Mouse (Mus musculus) limb, embryonic 15.5 days (tissue): Measurements from ENCODE around the gene Sik1. TPM values are rescaled to one million over a fixed set of nuclear protein-coding genes. Genes with fewer than 3 reads are reported as not detected.

ENCODE experiments used
- ATAC-seq: fragments of 200-750 bp; cut with Nextera tagmentation; 2 replicates; pipeline ENCODE4 v1.8.0; 2017; ENCODE audit warnings: low read depth, moderate TSS enrichment; ENCODE audit not compliant: insufficient number of reproducible peaks, low FRiP score, low TSS enrichment
- H3K27ac ChIP-seq: fragments of 300-500 bp; sonication (generic); 2 replicates; pipeline ENCODE4 v1.5.1; 2015; ENCODE audit warnings: moderate library complexity, mild to moderate bottlenecking, inconsistent platforms
- H3K27me3 ChIP-seq: fragments of 300-500 bp; sonication (generic); 2 replicates; pipeline ENCODE4 v1.6.1; 2015; ENCODE audit warnings: inconsistent platforms
- H3K36me3 ChIP-seq: fragments of 300-500 bp; sonication (generic); 2 replicates; pipeline ENCODE4 v1.6.1; 2015; ENCODE audit warnings: inconsistent platforms
- H3K4me1 ChIP-seq: fragments of 300-500 bp; sonication (generic); 2 replicates; pipeline ENCODE4 v1.6.1; 2015; ENCODE audit warnings: inconsistent platforms
- H3K4me2 ChIP-seq: fragments of 300-500 bp; sonication (generic); 2 replicates; pipeline ENCODE4 v1.6.1; 2015; ENCODE audit warnings: mild to moderate bottlenecking, inconsistent platforms
- H3K4me3 ChIP-seq: fragments of 300-500 bp; sonication (generic); 2 replicates; pipeline ENCODE4 v1.5.1; 2015; ENCODE audit warnings: mild to moderate bottlenecking, inconsistent platforms
- H3K9ac ChIP-seq: fragments of 300-500 bp; sonication (generic); 2 replicates; pipeline ENCODE4 v1.6.1; 2015; ENCODE audit warnings: inconsistent platforms
- H3K9me3 ChIP-seq: fragments of 300-500 bp; sonication (generic); 2 replicates; pipeline ENCODE4 v1.6.1; 2016; ENCODE audit warnings: inconsistent platforms
- WGBS: fragments of 180-500 bp; shearing (Covaris S2); methylation state at CpG from one replicate; pipeline ENCODE4 v1.1.7; 2015; 5-methylcytosine and 5-hydroxymethylcytosine counted together
- polyA plus RNA-seq: library from polyadenylated mRNA; unstranded; fragments of >200 nt; fragmentation: Nextera tagmentation; extraction: Ambion mirVana; gene quantifications from 2 replicates; pipeline ENCODE4 v1.2.1, GENCODE M21; 2015

Sik1 gene
- polyA plus RNA-seq, 1 experiment from 2014 or later: 30.5 TPM

DNA sequence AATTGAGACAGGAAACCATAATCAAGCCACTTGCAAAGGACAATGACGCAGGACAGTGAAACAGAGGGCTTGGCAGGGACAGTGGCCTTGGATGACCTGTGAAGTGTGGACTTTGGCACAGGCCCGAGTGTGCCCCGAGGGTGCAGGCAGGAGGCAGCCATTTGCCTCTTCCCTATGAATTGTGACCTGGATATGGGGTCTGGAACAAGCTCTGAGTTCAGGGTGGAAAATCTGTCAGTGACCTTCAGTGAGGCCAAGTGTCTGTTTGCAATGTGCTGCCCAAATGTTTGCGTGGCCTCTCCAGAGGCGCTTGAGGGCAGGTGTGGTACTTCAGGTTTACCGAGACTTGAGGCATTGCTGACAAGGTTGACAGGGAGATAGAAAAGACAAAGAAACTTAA is 6.5 kb upstream of the Sik1 start:
- H3K9me3 ChIP-seq: no peaks in the 10 kb centered on the region
- no peak overlapping the region for H3K9ac ChIP-seq
- no peak overlapping the region for H3K4me3 ChIP-seq
- no peak for ATAC-seq
- H3K4me1 ChIP-seq: peaks cover 6% of the 10 kb centered on the region; the same call in 1 of the 2 replicates
- H3K27me3 ChIP-seq: no peaks in the 10 kb centered on the region
- H3K27ac ChIP-seq: no peak overlapping the region
- H3K4me2 ChIP-seq: no peak overlapping the region
- WGBS: 74% methylated on average over 6 of the region's 6 CpGs
- H3K36me3 ChIP-seq: no peaks in the 10 kb centered on the region

DNA sequence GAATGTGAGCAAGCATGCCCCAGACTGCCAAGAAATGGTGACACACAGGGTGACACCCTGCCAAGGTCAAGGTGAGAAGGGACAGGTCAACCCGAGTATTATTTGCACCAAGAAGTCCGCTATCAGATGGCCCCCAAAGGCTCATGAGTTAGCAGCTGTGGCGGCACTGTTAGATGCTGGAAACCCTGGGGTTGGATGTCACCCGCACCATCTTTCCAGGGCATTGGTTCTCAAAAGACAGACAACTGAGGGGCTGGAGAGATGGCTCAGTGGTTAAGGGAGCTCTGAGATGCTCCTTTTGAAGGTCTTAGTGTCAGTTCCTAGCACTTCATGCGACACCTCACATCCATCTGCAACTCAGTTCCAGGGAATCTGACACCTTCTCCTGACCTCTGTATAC is 6.1 kb upstream of the Sik1 start:
- H3K27ac ChIP-seq: no peak overlapping the region
- 86% methylated on average over 5 of the region's 5 CpGs for WGBS
- H3K9me3 ChIP-seq: no peaks in the 10 kb centered on the region
- H3K27me3 ChIP-seq: no peaks in the 10 kb centered on the region
- H3K36me3 ChIP-seq: no peaks in the 10 kb centered on the region
- no peak for ATAC-seq
- H3K4me1 ChIP-seq: peaks cover 11% of the 10 kb centered on the region
- no peak overlapping the region for H3K4me2 ChIP-seq
- no peak overlapping the region for H3K9ac ChIP-seq
- H3K4me3 ChIP-seq: no peak overlapping the region

DNA sequence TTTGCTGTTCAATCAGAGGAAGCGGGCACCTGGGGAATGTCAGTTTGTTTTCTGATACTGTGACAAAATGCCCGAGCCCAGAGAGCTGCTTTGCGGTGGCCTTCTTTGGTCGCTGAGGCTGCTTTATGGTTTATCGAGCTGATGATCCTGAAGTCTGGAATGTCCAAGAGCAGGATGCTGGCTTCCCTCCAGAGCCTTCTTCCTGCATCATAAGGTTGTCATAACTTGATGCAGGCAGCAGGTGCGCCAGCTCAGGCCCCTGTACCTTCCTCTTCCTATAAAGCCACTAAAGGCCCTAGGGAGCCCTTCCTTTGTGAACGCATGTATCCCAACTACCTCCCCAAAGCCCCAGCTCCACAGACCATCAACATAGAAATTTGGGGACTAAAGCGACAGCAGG is 5.3 kb upstream of the Sik1 start:
- H3K9me3 ChIP-seq: no peaks in the 10 kb centered on the region
- H3K4me1 ChIP-seq: peaks cover 17% of the 10 kb centered on the region
- no peak overlapping the region for H3K9ac ChIP-seq
- no peak overlapping the region for H3K4me3 ChIP-seq
- H3K27ac ChIP-seq: no peak overlapping the region
- no peaks in the 10 kb centered on the region for H3K27me3 ChIP-seq
- WGBS: 89% methylated on average over 8 of the region's 8 CpGs
- no peak for ATAC-seq
- H3K36me3 ChIP-seq: no peaks in the 10 kb centered on the region
- no peak overlapping the region for H3K4me2 ChIP-seq

DNA sequence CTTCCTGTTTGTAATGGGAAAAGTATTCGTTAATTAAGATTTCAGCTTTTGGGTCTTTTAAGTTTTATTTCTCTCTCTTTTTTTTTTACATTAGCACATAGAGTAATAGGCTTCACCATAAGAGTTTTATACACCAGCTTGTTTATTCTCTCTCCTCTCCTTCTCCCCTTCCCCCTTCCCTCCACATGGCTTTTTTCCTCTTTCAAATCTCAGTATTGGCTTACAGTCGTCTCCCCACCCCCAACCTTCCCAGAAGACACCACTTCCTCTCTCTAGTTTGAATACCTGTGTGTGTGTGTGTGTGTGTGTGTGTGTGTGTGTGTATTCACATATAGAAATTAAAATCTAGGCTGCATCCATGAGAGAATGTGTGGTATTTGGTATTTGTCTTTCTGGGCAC is 3.8 kb upstream of the Sik1 start:
- H3K4me1 ChIP-seq: peaks cover 19% of the 10 kb centered on the region
- WGBS: 46% methylated on average over 2 of the region's 2 CpGs
- no peak overlapping the region for H3K4me2 ChIP-seq
- H3K9ac ChIP-seq: no peak overlapping the region
- no peaks in the 10 kb centered on the region for H3K27me3 ChIP-seq
- no peaks in the 10 kb centered on the region for H3K36me3 ChIP-seq
- H3K9me3 ChIP-seq: no peaks in the 10 kb centered on the region
- H3K4me3 ChIP-seq: no peak overlapping the region
- no peak for ATAC-seq
- no peak overlapping the region for H3K27ac ChIP-seq

DNA sequence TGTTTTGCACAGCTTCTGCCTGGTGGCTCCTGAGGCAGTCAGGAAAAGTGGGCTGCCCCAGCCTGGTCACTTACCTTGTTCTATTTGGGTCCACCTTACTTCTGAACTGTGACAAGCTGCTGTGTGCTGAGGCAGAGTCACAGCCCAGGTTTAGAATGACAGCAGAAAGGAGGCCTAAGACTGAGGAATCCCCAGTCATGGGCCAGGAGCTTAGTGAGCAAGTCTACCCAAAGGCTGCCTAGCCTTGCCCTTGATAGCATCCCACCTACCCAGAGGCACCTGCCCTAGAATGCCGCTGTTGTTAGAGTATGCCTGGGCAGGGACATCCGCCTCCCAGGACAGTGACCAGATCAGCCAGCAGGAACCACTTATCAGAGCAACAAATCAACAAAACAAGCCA is 3.2 kb upstream of the Sik1 start:
- no peak overlapping the region for H3K4me3 ChIP-seq
- no peaks in the 10 kb centered on the region for H3K36me3 ChIP-seq
- H3K4me1 ChIP-seq: peaks cover 21% of the 10 kb centered on the region
- H3K4me2 ChIP-seq: no peak overlapping the region
- H3K9me3 ChIP-seq: no peaks in the 10 kb centered on the region
- H3K27me3 ChIP-seq: no peaks in the 10 kb centered on the region
- H3K27ac ChIP-seq: no peak overlapping the region
- no peak overlapping the region for H3K9ac ChIP-seq
- no peak for ATAC-seq
- 76% methylated on average over 2 of the region's 2 CpGs for WGBS

DNA sequence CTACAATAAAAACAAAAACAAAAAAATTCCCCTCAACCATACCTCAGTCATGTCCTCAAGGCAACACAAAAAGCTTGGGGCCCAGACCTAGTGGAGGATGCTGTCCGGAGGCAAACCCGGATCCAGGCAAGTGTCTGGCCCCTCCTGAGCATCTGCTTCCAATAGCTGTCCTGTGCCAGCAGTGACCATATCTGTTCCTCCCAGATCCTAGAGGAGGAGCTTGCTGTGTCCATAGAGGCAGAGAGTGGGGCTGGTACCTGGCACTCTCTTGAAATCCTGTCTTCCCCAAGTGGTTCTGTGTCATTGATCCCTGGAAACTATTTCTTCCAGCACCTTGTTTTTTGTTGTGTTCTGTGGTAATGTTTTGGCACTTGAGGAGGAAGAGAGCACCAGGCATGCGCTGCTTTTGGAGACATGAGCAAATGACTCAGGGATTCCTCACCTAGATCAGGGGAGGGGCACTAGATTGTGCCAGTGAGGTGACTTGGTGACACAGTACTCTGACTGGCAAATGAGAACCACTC is 2.4 kb upstream of the Sik1 start:
- no peak for ATAC-seq
- no peaks in the 10 kb centered on the region for H3K9me3 ChIP-seq
- no peaks in the 10 kb centered on the region for H3K36me3 ChIP-seq
- H3K9ac ChIP-seq: no peak overlapping the region
- H3K4me1 ChIP-seq: peaks cover 22% of the 10 kb centered on the region
- no peak overlapping the region for H3K4me2 ChIP-seq
- no peaks in the 10 kb centered on the region for H3K27me3 ChIP-seq
- no peak overlapping the region for H3K27ac ChIP-seq
- WGBS: 77% methylated on average over 3 of the region's 3 CpGs
- no peak overlapping the region for H3K4me3 ChIP-seq

DNA sequence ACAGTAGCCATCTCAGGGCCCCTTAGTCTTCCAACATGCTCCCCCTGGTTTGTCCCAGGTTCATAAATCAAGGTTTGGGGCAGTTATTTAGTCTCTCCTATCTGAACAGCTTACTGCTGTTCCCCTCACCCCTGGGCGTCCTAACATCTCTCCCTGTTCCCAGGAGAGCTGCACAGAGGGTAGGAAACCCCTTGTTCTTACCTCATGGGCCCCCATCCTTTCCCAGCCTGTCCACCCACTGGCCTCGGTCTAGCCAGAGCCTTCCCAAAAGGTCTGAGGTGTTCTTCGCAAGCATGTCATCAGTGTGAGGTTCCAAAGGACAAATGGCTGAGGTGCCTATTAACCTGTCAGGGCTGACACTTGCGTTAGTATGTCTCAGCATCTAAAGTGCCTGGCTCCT is 1.6 kb upstream of the Sik1 start:
- no peak overlapping the region for H3K4me3 ChIP-seq
- H3K4me2 ChIP-seq: no peak overlapping the region
- ATAC-seq: no peak
- 84% methylated on average over 4 of the region's 4 CpGs for WGBS
- peaks cover 26% of the 10 kb centered on the region for H3K4me1 ChIP-seq
- no peaks in the 10 kb centered on the region for H3K9me3 ChIP-seq
- H3K9ac ChIP-seq: no peak overlapping the region
- peak overlapping the region; percentile 89 for H3K27ac ChIP-seq
- H3K36me3 ChIP-seq: no peaks in the 10 kb centered on the region
- H3K27me3 ChIP-seq: no peaks in the 10 kb centered on the region

DNA sequence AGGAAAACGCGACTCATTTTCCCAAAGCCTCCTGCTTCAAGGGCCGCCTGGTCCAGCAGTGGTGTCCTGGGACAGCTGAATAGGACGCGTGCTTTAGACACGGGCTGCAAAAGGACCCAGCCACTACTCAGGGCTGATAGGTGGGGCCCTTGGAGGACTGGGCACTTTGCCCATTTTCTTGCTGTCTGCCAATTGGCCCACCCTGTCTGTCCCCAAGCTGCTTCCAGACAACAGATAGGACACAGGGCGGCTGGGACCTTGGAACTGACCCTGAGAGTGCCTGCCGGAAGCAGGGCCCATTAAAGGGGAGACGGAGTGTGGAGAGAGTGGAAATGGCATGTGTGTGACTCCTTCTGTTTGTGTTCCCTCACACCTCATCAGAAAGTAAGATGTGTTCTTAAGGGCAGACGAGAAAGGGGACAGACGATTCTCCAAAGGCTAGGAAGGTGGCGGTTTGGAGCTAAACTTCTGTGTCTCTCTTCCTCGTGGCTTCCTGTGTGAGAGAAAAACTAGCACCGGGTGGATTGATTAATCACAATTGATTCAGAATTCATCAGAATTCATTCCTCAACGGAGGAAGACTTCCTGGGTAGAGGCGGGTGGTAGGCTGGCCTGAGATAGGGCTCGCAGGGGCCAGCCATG is 1.0 kb upstream of the Sik1 start:
- Histone ChIP-seq H3K27ac (peak overlapping the region; percentile 89), H3K9me3 (no peaks in the 10 kb centered on the region), H3K9ac (peak overlapping the region; percentile 46; the same call in 1 of the 2 replicates), H3K4me1 (peaks cover 26% of the 10 kb centered on the region), H3K27me3 (no peaks in the 10 kb centered on the region), H3K36me3 (no peaks in the 10 kb centered on the region), H3K4me3 (peak overlapping the region; percentile 94), H3K4me2 (peak overlapping the region; percentile 74)
- 25% methylated on average over 17 of the region's 17 CpGs for WGBS
- ATAC-seq: peak; percentile 56

DNA sequence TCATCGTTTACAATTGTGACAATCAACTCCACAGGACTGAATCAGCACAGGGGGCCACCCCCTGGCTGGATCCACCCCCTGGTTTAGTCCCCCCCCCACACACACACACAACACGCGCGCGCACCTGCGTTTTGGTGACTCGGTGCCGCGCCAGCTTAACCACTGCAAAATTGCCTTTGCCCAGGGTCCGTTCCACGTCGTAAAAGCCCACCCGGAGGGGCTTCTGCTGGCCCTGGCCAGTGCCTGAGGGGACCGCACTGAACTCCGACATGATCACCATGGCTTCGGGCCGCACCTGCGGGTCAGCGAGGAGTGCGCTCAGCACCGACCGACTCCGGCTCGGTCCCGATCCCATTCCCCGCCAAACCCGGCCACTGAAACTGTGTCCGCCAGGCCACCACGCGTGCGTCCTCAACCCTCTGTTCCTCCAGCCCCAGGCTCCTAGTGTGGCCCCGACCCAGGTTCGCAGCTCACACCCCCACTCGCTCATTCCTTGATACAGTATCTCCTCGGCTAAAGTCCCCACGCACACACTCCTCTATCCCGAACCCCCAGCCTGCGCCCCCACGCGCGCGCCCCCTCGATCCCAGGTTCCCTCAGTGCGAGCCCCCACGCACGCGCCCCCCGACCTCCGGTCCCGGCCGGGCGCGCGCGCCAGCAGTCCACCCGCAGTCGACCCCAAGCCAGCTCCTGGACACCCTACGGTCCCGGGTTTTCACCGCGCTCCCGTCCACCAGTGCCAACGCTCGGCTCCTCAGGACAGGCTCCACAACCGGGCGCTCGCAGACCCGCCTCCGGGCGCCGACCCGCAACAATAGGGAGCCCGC is 621 bp downstream of the Sik1 start:
- Histone ChIP-seq H3K9ac (peak overlapping the region; percentile 98), H3K4me3 (peak overlapping the region; percentile 94), H3K9me3 (no peaks in the 10 kb centered on the region), H3K4me1 (peaks cover 31% of the 10 kb centered on the region), H3K36me3 (peaks cover 12% of the 10 kb centered on the region), H3K27me3 (no peaks in the 10 kb centered on the region), H3K4me2 (peak overlapping the region; percentile 84), H3K27ac (peak overlapping the region; percentile 85)
- ATAC-seq: peak; percentile 36
- WGBS: 1% methylated on average over 61 of the region's 73 CpGs

DNA sequence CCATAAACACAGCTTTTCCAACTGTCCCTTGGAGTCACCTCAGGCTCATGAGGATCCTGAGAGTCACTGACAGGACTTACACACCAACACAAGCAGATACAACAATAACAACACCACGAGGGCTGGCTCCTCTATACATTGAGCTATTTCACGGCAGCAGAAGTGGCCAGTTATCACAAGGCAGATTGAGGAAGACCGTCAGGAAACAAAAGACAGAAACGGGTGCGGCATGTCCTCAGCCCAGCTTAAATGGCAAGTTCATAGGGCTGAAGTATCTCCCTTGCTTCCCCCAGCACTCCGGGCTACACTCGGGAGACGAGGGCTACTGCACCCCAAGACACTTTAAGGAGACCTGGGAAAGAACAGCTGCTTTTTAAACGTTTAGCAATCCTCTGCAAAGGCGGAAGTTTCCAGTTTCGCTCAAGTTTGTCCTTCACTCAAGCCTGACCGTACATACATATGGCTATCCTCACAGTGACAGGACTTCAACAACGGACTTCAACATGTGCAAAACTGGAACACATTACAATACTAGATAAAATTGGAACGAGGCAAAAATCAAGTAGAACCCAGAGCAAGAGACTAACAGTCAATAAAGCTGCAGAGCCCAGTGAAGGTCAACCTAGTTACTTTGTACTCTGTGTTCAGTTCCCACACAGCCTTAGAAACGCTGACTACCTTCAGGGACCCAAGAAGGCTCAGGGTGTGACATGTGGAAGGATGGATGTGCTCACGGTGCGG is 2.0 kb downstream of the Sik1 start:
- no peak overlapping the region for H3K9ac ChIP-seq
- peak overlapping the region; percentile 84 for H3K4me2 ChIP-seq
- H3K4me3 ChIP-seq: peak overlapping the region; percentile 94
- H3K36me3 ChIP-seq: peaks cover 26% of the 10 kb centered on the region
- H3K27ac ChIP-seq: 0 out of 2 replicates have a peak overlapping the region, but pooled peaks have one; percentile 38
- WGBS: 54% methylated on average over 17 of the region's 17 CpGs
- H3K9me3 ChIP-seq: no peaks in the 10 kb centered on the region
- no peak for ATAC-seq
- peaks cover 31% of the 10 kb centered on the region for H3K4me1 ChIP-seq
- no peaks in the 10 kb centered on the region for H3K27me3 ChIP-seq

DNA sequence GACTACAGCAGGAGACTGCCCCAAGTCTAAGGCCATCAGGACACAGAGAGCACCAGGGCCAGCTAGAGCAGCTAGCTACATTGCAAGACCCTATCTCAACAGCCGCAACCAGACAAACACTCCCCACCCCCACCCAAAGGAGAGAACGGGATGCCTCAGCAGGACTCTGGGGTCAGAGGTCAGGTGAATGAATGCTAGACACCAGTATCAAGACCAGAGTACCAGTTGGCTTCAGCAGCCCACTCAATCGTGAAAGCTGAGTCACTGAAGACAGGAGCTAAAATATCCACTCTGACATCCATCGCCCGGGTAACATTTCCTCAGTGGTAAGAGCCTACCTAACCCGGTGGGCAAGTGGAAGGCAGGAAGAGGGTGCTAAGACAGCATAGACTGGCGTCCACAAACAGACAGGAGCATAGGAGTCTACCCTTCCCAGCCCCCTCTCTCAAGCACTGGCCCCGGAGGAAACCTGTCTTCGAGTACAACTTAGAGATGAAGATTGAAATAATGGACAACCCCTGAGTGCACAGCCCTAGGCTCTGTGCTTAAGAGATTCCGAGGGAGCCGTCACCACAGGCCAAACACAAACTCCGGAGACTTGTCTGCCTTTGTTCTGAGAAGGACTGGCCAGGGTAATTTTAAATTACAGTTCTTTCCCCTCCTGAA is 2.7 kb downstream of the Sik1 start:
- H3K9ac ChIP-seq: no peak overlapping the region
- no peaks in the 10 kb centered on the region for H3K9me3 ChIP-seq
- peak overlapping the region; percentile 84 for H3K4me2 ChIP-seq
- H3K4me1 ChIP-seq: peaks cover 31% of the 10 kb centered on the region
- 61% methylated on average over 12 of the region's 12 CpGs for WGBS
- H3K27me3 ChIP-seq: no peaks in the 10 kb centered on the region
- peaks cover 33% of the 10 kb centered on the region for H3K36me3 ChIP-seq
- ATAC-seq: no peak
- peak overlapping the region; percentile 94 for H3K4me3 ChIP-seq
- H3K27ac ChIP-seq: 0 out of 2 replicates have a peak overlapping the region, but pooled peaks have one; percentile 7
